Mouse (Mus musculus): ENCODE data around the gene Olfr402. TPM values are rescaled to one million over a fixed set of nuclear protein-coding genes. Genes with fewer than 3 reads are reported as not detected.

Olfr402 gene
- total and polyA plus RNA-seq, 2 experiments from 2014 or later, result not detected

- ATAC-seq (no peak), DNase-seq (ENCODE audit: low spot score) (no peak)
- Histone ChIP-seq H3K27me3 (ENCODE audit: insufficient read depth, low read length) (no peaks in the 10 kb centered on the region), H3K27ac (no peak overlapping the region), H3K4me2 (ENCODE audit: low read depth, low read length) (no peak overlapping the region), H3K9ac (replicated peaks; ENCODE audit: low read length) (no peak overlapping the region), H3K4me3 (ENCODE audit: low read length) (no peak overlapping the region), H3K4me1 (ENCODE audit: insufficient read depth, low read length) (no peaks in the 10 kb centered on the region), H3K9me3 (ENCODE audit: low read length) (0 out of 2 replicates have a peak, but pooled peaks cover 6% of the 10 kb centered on the region), H3K36me3 (ENCODE audit: insufficient read depth, low read length) (no peaks in the 10 kb centered on the region)
- TF ChIP-seq CTCF (IDR thresholded peaks at IDR 0.05; ENCODE audit: low read depth), result no peak
- 74% methylated on average over 4 of the region's 4 CpGs for WGBS
These were observed 30.4 kb downstream of the Olfr402 start for GRCm38 (mm10) chr11:74183745-74184144.

GRCm38 (mm10) chr11:74185949-74186348, 32.6 kb downstream of the Olfr402 start, which contains the start of gene Olfr403:
Gene Olfr403, plus strand, starts transcription at chr11:74186249.
- DNase-seq (ENCODE audit: low spot score), result no peak
- ATAC-seq, result no peak
- Histone ChIP-seq H3K27me3 (ENCODE audit: insufficient read depth, low read length) (no peaks in the 10 kb centered on the region), H3K4me3 (ENCODE audit: low read length) (no peak within 1 kb of the TSS), H3K36me3 (ENCODE audit: insufficient read depth, low read length) (no peaks in the 10 kb centered on the region), H3K27ac (no peak within 1 kb of the TSS), H3K9me3 (ENCODE audit: low read length) (peaks cover 9% of the 10 kb centered on the region; the same call in 1 of the 2 replicates), H3K9ac (replicated peaks; ENCODE audit: low read length) (no peak within 1 kb of the TSS), H3K4me1 (ENCODE audit: insufficient read depth, low read length) (no peaks in the 10 kb centered on the region), H3K4me2 (ENCODE audit: low read depth, low read length) (no peak within 1 kb of the TSS)
- TF ChIP-seq CTCF (IDR thresholded peaks at IDR 0.05; ENCODE audit: low read depth), result no peak

Other genes with a start within 250 kb of the Olfr402 start
- not detected in 2 replicates for gene Olfr395, start 244.2 kb upstream of the Olfr402 start, total RNA-seq (2014; rRNA removed)
- not detected in 2 replicates for gene Olfr395, start 244.2 kb upstream of the Olfr402 start, polyA plus RNA-seq (2015; fragmentation: Nextera tagmentation; extraction: Ambion mirVana)
- not detected in 2 replicates for gene Olfr23, start 216.9 kb upstream of the Olfr402 start, total RNA-seq (2014; rRNA removed)
- gene Olfr23, start 216.9 kb upstream of the Olfr402 start, polyA plus RNA-seq (2015; fragmentation: Nextera tagmentation; extraction: Ambion mirVana), result not detected in 2 replicates
- gene Olfr397, start 192.7 kb upstream of the Olfr402 start, total RNA-seq (2014; rRNA removed), result not detected in 2 replicates
- not detected in 2 replicates for gene Olfr397, start 192.7 kb upstream of the Olfr402 start, polyA plus RNA-seq (2015; fragmentation: Nextera tagmentation; extraction: Ambion mirVana)
- not detected in 2 replicates for gene Olfr398, start 163.1 kb upstream of the Olfr402 start, total RNA-seq (2014; rRNA removed)
- gene Olfr398, start 163.1 kb upstream of the Olfr402 start, polyA plus RNA-seq (2015; fragmentation: Nextera tagmentation; extraction: Ambion mirVana), result not detected in 2 replicates
- not detected in 2 replicates for gene Olfr139, start 97.0 kb upstream of the Olfr402 start, total RNA-seq (2014; rRNA removed)
- not detected in 2 replicates for gene Olfr139, start 97.0 kb upstream of the Olfr402 start, polyA plus RNA-seq (2015; fragmentation: Nextera tagmentation; extraction: Ambion mirVana)
- not detected in 2 replicates for gene Olfr399, start 96.9 kb upstream of the Olfr402 start, total RNA-seq (2014; rRNA removed)
- gene Olfr399, start 96.9 kb upstream of the Olfr402 start, polyA plus RNA-seq (2015; fragmentation: Nextera tagmentation; extraction: Ambion mirVana), result not detected in 2 replicates
- gene Zfp616, start 83.6 kb upstream of the Olfr402 start, total RNA-seq (2014; rRNA removed), result not detected in 2 replicates
- not detected in 2 replicates for gene Zfp616, start 83.6 kb upstream of the Olfr402 start, polyA plus RNA-seq (2015; fragmentation: Nextera tagmentation; extraction: Ambion mirVana)
- gene Olfr401, start 39.8 kb upstream of the Olfr402 start, total RNA-seq (2014; rRNA removed), result not detected in 2 replicates
- gene Olfr401, start 39.8 kb upstream of the Olfr402 start, polyA plus RNA-seq (2015; fragmentation: Nextera tagmentation; extraction: Ambion mirVana), result not detected in 2 replicates
- gene Olfr403, start 32.7 kb downstream of the Olfr402 start, total RNA-seq (2014; rRNA removed), result not detected in 2 replicates
- gene Olfr403, start 32.7 kb downstream of the Olfr402 start, polyA plus RNA-seq (2015; fragmentation: Nextera tagmentation; extraction: Ambion mirVana), result not detected in 2 replicates
- gene Olfr43, start 57.9 kb downstream of the Olfr402 start, total RNA-seq (2014; rRNA removed), result not detected in 2 replicates
- gene Olfr43, start 57.9 kb downstream of the Olfr402 start, polyA plus RNA-seq (2015; fragmentation: Nextera tagmentation; extraction: Ambion mirVana), result not detected in 2 replicates
- not detected in 2 replicates for gene Olfr406, start 106.3 kb downstream of the Olfr402 start, total RNA-seq (2014; rRNA removed)
- gene Olfr406, start 106.3 kb downstream of the Olfr402 start, polyA plus RNA-seq (2015; fragmentation: Nextera tagmentation; extraction: Ambion mirVana), result not detected in 2 replicates
- gene Olfr59, start 130.2 kb downstream of the Olfr402 start, total RNA-seq (2014; rRNA removed), result not detected in 2 replicates
- not detected in 2 replicates for gene Olfr59, start 130.2 kb downstream of the Olfr402 start, polyA plus RNA-seq (2015; fragmentation: Nextera tagmentation; extraction: Ambion mirVana)
- not detected in 2 replicates for gene Olfr410, start 184.5 kb downstream of the Olfr402 start, total RNA-seq (2014; rRNA removed)
- not detected in 2 replicates for gene Olfr410, start 184.5 kb downstream of the Olfr402 start, polyA plus RNA-seq (2015; fragmentation: Nextera tagmentation; extraction: Ambion mirVana)
- gene Olfr411, start 199.1 kb downstream of the Olfr402 start, total RNA-seq (2014; rRNA removed), result not detected in 2 replicates
- not detected in 2 replicates for gene Olfr411, start 199.1 kb downstream of the Olfr402 start, polyA plus RNA-seq (2015; fragmentation: Nextera tagmentation; extraction: Ambion mirVana)
- gene Olfr412, start 208.5 kb downstream of the Olfr402 start, total RNA-seq (2014; rRNA removed), result not detected in 2 replicates
- not detected in 2 replicates for gene Olfr412, start 208.5 kb downstream of the Olfr402 start, polyA plus RNA-seq (2015; fragmentation: Nextera tagmentation; extraction: Ambion mirVana)